Comparison of ENCODE assay signal across 8 mouse cellular contexts in the genomic region with DNA sequence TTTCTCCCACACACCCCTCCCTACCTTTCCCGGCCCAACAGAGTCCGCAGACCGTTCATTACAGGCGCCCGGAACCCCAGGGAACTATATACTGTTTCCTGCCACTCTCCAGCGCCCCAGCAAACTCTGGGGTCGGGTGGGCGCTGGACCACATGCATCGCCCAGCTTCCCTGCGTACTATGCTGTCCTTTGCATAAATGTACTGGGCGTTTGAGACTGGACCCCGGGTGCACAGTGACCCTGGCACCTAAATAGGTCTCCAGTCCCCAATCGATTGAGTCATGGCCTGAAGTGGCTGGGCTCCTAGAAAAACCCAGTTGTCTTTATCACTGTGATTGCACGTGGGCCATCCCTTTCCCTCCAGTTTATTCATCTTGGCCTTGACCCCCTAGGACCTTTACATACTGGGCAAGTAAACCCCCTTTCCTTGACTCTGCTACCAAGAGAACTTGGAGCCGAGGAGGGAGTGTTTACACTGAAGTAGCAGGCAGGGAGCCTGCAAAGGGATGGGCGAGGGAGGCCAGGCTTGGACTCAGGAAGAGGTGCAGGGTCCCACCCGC. TPM values are rescaled to one million over a fixed set of nuclear protein-coding genes. Genes with fewer than 3 reads are reported as not detected.
DNase-seq lines count a peak whose midpoint lies in the region; ATAC-seq and TF ChIP-seq lines count a peak whose summit lies in the region.

No protein-coding gene starts in this region.

- H3K9me3 ChIP-seq in heart, embryonic 10.5 days = no peaks in the 10 kb centered on the region
- H3K9me3 ChIP-seq in ES-Bruce4 (replicated peaks; ENCODE audit: control insufficient read depth, insufficient read depth, low read length, poor library complexity, severe bottlenecking) = no peaks in the 10 kb centered on the region
- no peaks in the 10 kb centered on the region for H3K9me3 ChIP-seq in hindbrain, embryonic 12.5 days (replicated peaks)
- no peaks in the 10 kb centered on the region for H3K9me3 ChIP-seq in midbrain, embryonic 11.5 days (ENCODE audit: control insufficient read depth, low read length)

- TF ChIP-seq CTCF in ES-Bruce4 (IDR thresholded peaks at IDR 0.05; ENCODE audit: low read depth, low read length) = no peak
- TF ChIP-seq CTCF in cerebellum, adult 2 months (IDR thresholded peaks at IDR 0.05; ENCODE audit: borderline replicate concordance, insufficient read depth, low read depth, low read length) = no peak

- TF ChIP-seq POLR2A in ES-Bruce4 (IDR thresholded peaks at IDR 0.05; ENCODE audit: insufficient read depth, low read length) = no peak
- no peak for TF ChIP-seq POLR2A in cerebellum, adult 2 months (IDR thresholded peaks at IDR 0.05; ENCODE audit: borderline replicate concordance, insufficient read depth, low read length)

- peak overlapping the region; percentile 65 for H3K4me2 ChIP-seq in hindbrain, embryonic 12.5 days (replicated peaks)
- H3K4me2 ChIP-seq in midbrain, embryonic 11.5 days = peak overlapping the region; percentile 47

- peak overlapping the region; percentile 53 for H3K4me3 ChIP-seq in heart, embryonic 10.5 days
- peak overlapping the region; percentile 70 for H3K4me3 ChIP-seq in ES-Bruce4 (ENCODE audit: low read depth, low read length)
- peak overlapping the region; percentile 36 for H3K4me3 ChIP-seq in hindbrain, embryonic 12.5 days
- H3K4me3 ChIP-seq in midbrain, embryonic 11.5 days (ENCODE audit: low read depth, low read length) = peak overlapping the region; percentile 25
- H3K4me3 ChIP-seq in cerebellum, adult 2 months (replicated peaks; ENCODE audit: insufficient read depth, low read depth, low read length) = no peak overlapping the region

- H3K36me3 ChIP-seq in heart, embryonic 10.5 days = no peaks in the 10 kb centered on the region
- H3K36me3 ChIP-seq in ES-Bruce4 (ENCODE audit: control insufficient read depth, insufficient read depth, low read length, poor library complexity, severe bottlenecking) = no peaks in the 10 kb centered on the region
- H3K36me3 ChIP-seq in hindbrain, embryonic 12.5 days = no peaks in the 10 kb centered on the region
- H3K36me3 ChIP-seq in midbrain, embryonic 11.5 days (ENCODE audit: control insufficient read depth, insufficient read depth, low read length) = no peaks in the 10 kb centered on the region

- WGBS in heart, embryonic 10.5 days = 2% methylated on average over 17 of the region's 17 CpGs
- whole genome bisulfite sequencing in hindbrain, embryonic 12.5 days = 1% methylated on average over 17 of the region's 17 CpGs
- 2% methylated on average over 17 of the region's 17 CpGs for WGBS in midbrain, embryonic 11.5 days
- 7% methylated on average over 17 of the region's 17 CpGs for WGBS in cerebellum, adult 2 months

- H3K27ac ChIP-seq in heart, embryonic 10.5 days = no peak overlapping the region
- no peak overlapping the region for H3K27ac ChIP-seq in ES-Bruce4 (ENCODE audit: insufficient read depth, low read length)
- H3K27ac ChIP-seq in hindbrain, embryonic 12.5 days = no peak overlapping the region
- H3K27ac ChIP-seq in midbrain, embryonic 11.5 days (ENCODE audit: low read depth, low read length) = no peak overlapping the region
- no peak overlapping the region for H3K27ac ChIP-seq in cerebellum, adult 2 months (ENCODE audit: insufficient read depth, low read length)

- DNase-seq in heart, embryonic 10.5 days (ENCODE audit: low spot score) = no peak
- no peak for DNase-seq in heart, adult 11 months
- peak; percentile 93 for DNase-seq in midbrain, embryonic 11.5 days (ENCODE audit: low spot score, missing footprints)
- DNase-seq in yolk sac, embryonic 10.5 days (ENCODE audit: low spot score) = no peak
- no peak for DNase-seq in thymus, adult 18-20 months
- no peak for DNase-seq in cerebellum, adult 2 months

- H3K27me3 ChIP-seq in heart, embryonic 10.5 days (ENCODE audit: insufficient read depth, poor library complexity, severe bottlenecking) = peaks cover 96% of the 10 kb centered on the region
- peaks cover 23% of the 10 kb centered on the region for H3K27me3 ChIP-seq in ES-Bruce4 (ENCODE audit: control insufficient read depth, insufficient read depth, low read length, poor library complexity, severe bottlenecking)
- peaks cover 89% of the 10 kb centered on the region for H3K27me3 ChIP-seq in hindbrain, embryonic 12.5 days
- peaks cover 68% of the 10 kb centered on the region for H3K27me3 ChIP-seq in midbrain, embryonic 11.5 days (ENCODE audit: control insufficient read depth, insufficient read depth, low read length)
- H3K27me3 ChIP-seq in cerebellum, adult 2 months (ENCODE audit: control insufficient read depth, insufficient read depth, low read length) = no peaks in the 10 kb centered on the region; the same call in 1 of the 2 replicates

- 0 out of 2 replicates have a peak, but pooled peaks have one; percentile 14 for ATAC-seq in hindbrain, embryonic 12.5 days (ENCODE audit: low FRiP score)
- peak; percentile 40 for ATAC-seq in midbrain, embryonic 11.5 days (ENCODE audit: low FRiP score)

- no peak overlapping the region for H3K9ac ChIP-seq in ES-Bruce4 (ENCODE audit: low read depth, poor library complexity, severe bottlenecking)
- peak overlapping the region; percentile 32; the same call in 1 of the 2 replicates for H3K9ac ChIP-seq in hindbrain, embryonic 12.5 days
- no peak overlapping the region; the same call in 1 of the 2 replicates for H3K9ac ChIP-seq in midbrain, embryonic 11.5 days (ENCODE audit: low read length)

- no peak for TF ChIP-seq EP300 in ES-Bruce4 (IDR thresholded peaks at IDR 0.05; ENCODE audit: insufficient read depth, low read depth, low read length)

- H3K4me1 ChIP-seq in heart, embryonic 10.5 days = peaks cover 28% of the 10 kb centered on the region
- H3K4me1 ChIP-seq in ES-Bruce4 (ENCODE audit: control insufficient read depth, insufficient read depth, low read length) = no peaks in the 10 kb centered on the region
- peaks cover 26% of the 10 kb centered on the region for H3K4me1 ChIP-seq in hindbrain, embryonic 12.5 days
- H3K4me1 ChIP-seq in midbrain, embryonic 11.5 days (ENCODE audit: control insufficient read depth, insufficient read depth, low read length) = peaks cover 11% of the 10 kb centered on the region
- no peaks in the 10 kb centered on the region for H3K4me1 ChIP-seq in cerebellum, adult 2 months (ENCODE audit: control insufficient read depth, insufficient read depth, low read length)

RNA-seq across cellular contexts. Expression of a gene that starts 1.5 kb away (rescaled TPM):
- polyA plus RNA-seq in heart, embryonic 10.5 days (2016; fragmentation: Nextera tagmentation; extraction: Ambion mirVana) = not detected in 2 replicates
- polyA plus RNA-seq in ES-Bruce4 (2011; ENCODE audit: insufficient read depth, insufficient read length, low read depth, missing spikeins) = 0.33 TPM in 1 of 2 replicates, not detected in the other
- polyA plus RNA-seq in hindbrain, embryonic 12.5 days (2016; fragmentation: Nextera tagmentation; extraction: Ambion mirVana) = 2.7 and 3.3 TPM in 2 replicates
- polyA plus RNA-seq in midbrain, embryonic 11.5 days (2014; fragmentation: Nextera tagmentation; extraction: Ambion mirVana) = 0.62 and 0.77 TPM in 2 replicates
- polyA plus RNA-seq in cerebellum, adult 2 months (2012; rRNA removed) = 2.9 and 3.0 TPM in 2 replicates
